Mouse (Mus musculus) spleen, embryonic (tissue): Measurements from ENCODE around the gene Rad51b.

Experiments
- CTCF ChIA-PET: fragments of 350-600 bp; sonication (Branson Sonifier 250); formaldehyde crosslinking; loops from one replicate; lab custom pipeline; 2022; lab: Charles Lee

Gene Rad51b

DNA sequence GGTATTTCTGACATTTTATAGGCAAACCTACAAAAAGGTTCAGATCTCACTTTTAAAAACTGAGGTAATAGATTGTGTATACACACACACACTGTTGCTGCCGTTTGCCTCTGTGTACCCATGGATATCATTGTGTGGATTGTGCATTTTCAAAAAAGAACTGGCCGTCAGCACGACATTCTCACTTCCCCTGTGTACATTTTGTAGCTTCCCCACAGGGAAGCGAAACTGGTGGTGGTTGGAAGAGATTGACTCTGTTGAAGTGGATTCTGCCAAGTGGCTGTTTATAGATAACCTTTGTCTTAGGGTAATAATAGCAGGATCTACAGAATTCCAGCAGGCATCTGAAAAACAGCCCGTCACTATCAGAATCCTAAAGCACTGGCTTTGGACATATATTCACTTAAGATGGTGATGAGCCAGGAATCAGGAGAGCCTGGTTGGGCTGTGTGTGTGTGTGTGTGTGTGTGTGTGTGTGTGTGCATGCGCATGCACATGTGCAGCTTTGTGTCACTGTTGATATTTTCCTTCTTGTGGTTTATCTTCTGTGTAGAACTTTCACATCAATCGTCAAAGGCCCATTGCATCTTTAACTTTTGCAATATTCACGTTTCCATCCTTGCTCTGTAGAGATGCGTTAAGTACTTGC lies 336.5 kb downstream of the Rad51b start:
- CTCF ChIA-PET, result interaction anchor here (0.5 to 0.7 kb wide), 2 partner anchors 16 to 19 kb away, joined by 3 to 5 read pairs; no protein-coding TSS in a partner anchor

DNA sequence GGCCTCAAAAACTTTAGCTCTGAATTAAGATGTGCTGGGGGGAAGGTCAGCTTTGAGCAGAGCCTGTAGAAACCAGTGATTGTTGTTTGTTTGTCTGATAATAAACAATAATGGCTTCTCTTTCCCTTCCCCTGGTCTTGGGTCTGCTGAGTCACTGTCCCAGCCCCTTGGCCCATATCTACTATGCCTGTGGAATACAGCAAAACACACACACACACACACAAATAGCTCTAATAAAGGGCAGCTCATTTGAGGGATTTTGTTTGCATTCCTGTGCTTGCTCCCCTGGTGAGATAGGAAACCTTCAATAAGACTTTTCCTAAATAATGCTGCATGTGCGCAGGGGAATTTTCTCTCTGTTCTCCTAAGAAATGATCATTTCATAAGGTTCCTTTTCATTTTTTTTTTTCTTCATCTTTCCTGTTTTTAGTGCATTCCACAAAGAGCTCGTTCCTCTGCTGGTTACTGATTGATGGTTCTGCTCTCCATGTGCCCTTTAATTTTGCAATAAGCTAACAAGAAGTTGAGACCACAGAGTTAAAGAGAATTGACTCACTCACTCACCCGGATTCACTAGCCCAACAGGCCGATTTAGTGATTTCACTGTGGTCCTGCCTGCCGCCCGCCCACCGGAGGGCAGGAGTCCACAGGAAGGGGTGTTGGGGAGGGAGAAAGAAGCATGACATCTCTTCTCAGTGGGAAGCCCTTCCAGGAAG lies 344.6 kb downstream of the Rad51b start:
- CTCF ChIA-PET, result interaction anchor here (0.6 to 1.2 kb wide), 3 partner anchors 12 to 340 kb away, joined by 4 to 8 read pairs (median 6); no protein-coding TSS in a partner anchor

DNA sequence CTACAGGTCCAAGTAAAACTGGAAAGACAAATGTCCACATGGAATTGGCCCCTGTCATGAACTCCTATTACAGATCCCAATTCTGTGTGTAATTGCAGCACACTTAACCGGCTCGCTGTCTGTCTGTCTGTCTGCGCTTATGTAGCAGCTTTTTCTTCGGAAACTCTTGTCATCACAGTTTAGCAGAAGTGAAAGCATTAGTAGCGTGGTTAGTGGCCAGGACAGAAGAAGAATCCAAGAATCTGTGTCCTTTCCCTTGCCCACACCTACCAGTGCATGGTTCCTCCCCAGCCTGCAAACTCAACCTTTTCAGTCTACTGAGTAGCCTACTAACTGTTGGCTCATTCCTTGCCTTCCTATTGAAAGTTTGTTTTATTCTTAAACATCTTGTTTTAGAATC lies 345.6 kb downstream of the Rad51b start:
- CTCF ChIA-PET, result interaction anchor here (0.6 kb wide), 1 partner anchor 341 kb away, joined by 8 read pairs; no protein-coding TSS in a partner anchor

DNA sequence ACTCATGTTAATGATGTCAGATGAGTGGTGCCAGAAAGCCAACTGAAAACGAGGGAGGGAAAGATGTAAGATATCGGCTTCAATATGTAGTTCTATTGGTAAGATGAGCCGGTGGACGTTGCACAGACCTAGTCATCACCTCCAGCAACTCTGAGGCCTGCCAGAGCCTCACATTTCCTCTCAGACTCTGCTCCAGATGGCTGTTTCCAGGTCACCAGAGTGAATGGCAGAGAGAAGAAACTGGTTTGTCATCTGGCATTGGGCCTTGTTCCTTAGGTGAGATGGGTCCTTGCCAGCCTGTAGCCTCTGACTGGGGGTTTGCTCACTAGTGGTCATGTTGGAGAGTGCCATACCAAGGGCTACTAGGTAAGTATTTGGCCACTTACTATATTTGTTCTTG lies 348.6 kb downstream of the Rad51b start:
- CTCF ChIA-PET, result no interaction called here

DNA sequence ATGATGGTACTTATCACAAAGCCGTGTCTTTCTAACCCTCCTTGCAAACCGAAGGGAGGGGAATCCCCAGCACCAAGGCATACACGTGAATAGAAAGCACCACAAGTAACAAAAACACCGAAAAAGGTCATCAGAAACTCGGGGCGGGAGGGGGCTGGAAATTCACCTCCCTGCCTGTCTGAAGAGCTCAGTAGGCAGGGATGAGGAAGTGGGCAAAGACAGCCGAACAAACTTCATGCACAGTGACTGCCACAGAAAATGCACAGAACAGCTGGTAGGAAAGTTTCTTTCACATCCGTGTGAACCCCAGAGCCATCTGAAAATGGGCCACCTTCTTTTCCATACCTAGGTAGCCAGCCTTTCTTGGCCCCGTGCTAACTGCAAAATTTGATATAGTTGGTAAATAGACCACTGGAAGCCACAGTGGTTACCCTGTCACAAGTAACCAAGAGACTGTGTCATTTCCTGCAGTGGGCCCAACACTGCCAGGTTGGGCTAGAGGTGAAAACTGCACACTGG lies 349.6 kb downstream of the Rad51b start:
- CTCF ChIA-PET, result interaction anchor here (0.6 to 1.1 kb wide), 5 partner anchors 9 to 398 kb away, joined by 3 to 6 read pairs (median 3); no protein-coding TSS in a partner anchor

DNA sequence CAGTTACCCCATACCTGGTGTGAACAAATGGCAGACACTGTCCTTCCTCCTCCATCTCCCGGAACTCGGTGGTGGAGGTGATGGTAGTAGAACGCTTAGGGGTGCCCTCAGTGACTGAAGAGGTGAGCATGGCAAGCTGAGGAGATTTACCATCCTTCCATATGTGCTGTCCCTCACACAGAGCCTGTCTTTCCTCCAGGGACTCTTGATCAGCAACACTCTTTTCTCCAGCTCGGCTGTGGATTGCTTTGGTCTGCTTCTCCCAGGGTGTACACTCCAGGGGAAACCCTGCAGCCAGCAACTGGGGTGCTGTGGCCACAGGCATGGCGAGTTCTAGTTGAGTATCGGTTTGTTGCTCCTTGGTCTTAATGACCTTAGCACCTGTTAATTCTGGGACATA lies 350.3 kb downstream of the Rad51b start:
- CTCF ChIA-PET, result interaction anchor here (0.6 to 1.1 kb wide), 7 partner anchors 10 to 1147 kb away, joined by 3 to 6 read pairs (median 3); no protein-coding TSS in a partner anchor

DNA sequence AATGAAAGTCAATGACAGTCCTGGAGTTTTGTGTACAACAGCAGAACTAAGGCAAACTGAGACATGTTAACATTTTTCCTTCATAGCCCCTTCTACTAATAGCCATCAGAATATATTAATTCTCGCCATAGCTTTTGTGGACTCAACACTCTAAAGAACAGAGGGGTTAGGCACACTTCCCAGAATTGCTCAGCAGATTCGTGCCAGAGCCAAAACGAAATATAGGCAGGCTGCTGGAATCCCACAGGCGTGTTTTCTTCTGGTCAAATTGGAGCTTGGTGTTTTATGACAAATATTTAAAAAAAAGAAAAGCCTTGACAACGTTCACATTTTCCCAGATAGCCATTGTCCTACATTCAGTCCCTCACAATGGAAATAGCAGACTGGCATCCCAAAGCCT lies 350.9 kb downstream of the Rad51b start:
- CTCF ChIA-PET, result interaction anchor here (0.6 to 1.1 kb wide), 6 partner anchors 9 to 1147 kb away, joined by 3 to 4 read pairs (median 4); no protein-coding TSS in a partner anchor

DNA sequence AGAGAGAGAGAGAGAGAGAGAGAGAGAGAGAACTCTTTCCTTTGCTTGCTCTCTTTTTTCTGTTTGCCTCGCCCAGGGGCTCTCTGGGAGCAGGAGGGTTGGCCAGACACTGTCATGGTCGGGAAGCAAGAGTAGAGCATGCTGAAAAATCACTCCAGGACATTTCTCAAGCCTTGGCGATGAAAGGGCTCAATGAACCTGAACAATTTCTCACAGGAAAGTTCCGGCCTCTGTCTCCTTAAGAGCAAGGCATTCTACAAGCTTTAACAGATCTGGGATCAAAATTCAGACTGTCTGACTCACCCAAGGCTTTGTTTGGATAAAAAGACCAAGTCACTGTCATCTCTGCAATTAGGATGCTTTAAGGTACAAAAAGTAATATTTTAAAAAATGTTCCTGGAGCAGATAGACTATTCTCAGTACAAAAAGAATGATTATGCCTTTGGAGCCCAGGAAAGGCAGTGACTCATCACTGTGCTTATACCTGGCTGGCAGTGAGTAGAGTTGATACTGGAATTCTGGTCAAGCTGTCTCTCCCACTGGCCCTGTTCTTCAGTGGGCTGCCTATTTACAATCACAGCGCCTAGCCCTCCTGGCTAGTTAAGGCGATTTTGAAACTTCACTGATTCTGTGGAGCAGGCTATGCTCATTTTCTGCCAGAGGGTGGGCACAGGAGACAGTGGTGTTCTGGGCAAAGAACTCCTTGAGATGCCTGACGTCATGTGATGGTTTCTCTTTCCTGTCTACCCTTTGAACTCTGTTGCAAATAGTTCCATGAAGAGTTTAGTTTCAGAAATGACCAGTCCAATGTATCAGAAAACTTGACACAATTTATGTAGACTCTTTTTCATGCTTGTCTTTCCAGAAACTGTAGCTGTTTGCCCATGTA lies 352.0 kb downstream of the Rad51b start:
- CTCF ChIA-PET, result interaction anchor here (0.6 to 1.0 kb wide), 2 partner anchors 167 to 344 kb away, joined by 4 read pairs; no protein-coding TSS in a partner anchor

DNA sequence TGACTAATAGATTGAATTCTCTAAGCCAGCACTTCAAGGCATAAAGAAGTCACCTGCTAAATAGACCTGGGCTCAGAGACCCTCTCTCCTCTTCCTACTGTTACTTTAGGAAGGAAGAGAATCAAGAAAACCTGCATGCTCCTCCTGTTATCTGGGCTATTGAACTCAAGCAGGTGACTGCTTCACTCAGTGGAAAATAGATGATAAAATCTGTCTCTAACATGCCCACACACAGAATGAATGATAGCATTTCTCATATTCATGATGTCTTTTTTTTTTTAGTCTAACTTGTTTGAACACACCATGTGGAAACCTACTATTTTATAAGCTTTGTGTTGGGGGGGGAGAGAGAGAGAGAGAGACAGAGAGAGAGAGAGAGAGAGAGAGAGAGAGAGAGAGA lies 352.7 kb downstream of the Rad51b start:
- CTCF ChIA-PET, result interaction anchor here (0.7 kb wide), 1 partner anchor 712 kb away, joined by 3 read pairs; no protein-coding TSS in a partner anchor

DNA sequence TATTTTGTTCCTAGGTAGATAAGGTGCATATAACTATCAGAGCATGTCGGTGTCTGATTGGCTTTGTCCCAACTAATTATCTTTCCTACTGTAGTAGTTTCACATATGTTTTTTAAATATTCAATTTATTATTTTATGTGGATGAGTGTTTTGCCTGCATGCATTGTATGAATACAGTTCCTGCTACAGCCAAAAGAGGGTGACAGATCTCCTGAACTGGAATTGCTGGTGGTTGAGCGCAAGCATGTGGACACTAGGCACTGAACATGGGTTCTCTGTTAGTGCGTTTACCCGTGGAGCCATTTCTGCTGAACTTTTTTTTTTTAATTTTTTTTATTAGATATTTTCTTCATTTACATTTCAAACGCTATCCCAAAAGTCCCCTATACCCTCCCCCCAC lies 358.1 kb downstream of the Rad51b start:
- CTCF ChIA-PET, result interaction anchor here (0.7 kb wide), 1 partner anchor 59 kb away, joined by 8 read pairs; no protein-coding TSS in a partner anchor

DNA sequence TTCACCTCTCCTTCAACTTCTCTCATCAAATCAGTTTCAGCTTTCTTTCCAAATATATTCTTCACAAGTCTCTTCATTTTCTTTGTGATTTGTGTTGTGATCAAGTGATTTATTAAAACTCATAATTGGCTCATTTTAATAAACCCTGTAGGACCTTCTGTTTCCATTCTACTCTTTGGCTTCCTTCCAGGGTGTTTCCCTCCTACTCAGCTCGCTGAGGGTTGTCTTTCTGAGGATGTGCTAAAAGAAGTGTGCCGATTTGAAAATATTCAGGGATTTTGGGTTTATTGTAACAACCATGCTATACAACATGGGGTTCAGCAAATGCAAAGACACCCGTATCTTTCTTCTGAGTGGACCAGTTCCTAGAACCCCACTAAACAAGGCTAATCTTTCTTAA lies 361.8 kb downstream of the Rad51b start:
- CTCF ChIA-PET, result no interaction called here

DNA sequence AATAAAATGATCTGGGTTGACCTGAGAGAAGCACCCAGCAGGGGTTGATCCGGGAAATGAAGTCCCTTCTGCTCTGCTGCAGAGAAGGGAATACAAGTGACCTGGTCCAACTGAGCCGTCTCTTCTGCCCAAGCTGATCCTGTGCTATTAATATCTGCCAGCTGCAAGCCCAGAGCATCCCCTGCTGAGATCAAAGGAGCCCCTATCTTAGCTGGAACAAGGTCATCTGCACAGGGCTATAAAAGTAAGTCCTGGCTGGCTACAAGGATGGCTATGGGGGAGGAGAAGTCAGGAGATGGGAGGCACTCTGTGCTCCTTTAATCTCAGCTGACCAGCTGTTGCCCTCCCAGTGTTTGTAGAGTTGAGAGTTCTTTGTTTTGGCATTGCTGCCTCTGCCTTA lies 364.2 kb downstream of the Rad51b start:
- CTCF ChIA-PET, result no interaction called here

DNA sequence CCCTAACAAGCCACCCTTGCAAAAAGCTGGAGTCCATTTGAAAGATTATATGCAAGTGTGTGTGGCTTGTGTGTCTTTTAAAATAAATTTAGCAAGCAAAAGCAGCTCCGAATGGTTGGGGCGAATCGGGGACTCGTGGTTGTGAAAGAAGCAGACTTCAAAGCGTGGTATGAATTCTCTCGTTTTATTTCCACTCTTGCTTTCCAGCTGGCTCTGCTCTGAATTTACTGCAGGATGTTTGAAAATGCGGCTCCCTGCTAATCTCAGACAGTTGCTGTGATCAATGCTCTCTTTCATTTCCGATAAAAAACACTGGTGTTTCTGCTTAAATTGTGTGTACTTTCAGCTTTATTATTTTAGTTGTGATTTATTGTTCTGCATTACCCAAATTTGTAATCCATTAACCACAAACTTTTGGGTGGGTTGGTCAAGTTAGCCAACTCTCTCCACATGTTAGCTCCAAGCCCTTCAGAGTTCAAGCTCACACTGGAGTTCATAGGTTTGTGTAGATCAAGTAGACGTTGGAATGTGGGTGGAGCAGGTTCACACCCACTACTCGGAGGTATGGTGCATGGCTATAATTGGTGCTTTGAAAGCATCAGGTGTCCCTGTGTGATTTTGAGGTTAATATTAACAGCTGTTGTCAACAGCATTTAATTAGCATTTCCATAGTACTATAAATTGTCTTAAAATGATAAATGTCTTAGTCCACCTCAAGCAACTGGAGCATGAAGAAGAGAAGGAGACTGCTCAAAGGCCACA lies 366.2 kb downstream of the Rad51b start:
- CTCF ChIA-PET, result no interaction called here

DNA sequence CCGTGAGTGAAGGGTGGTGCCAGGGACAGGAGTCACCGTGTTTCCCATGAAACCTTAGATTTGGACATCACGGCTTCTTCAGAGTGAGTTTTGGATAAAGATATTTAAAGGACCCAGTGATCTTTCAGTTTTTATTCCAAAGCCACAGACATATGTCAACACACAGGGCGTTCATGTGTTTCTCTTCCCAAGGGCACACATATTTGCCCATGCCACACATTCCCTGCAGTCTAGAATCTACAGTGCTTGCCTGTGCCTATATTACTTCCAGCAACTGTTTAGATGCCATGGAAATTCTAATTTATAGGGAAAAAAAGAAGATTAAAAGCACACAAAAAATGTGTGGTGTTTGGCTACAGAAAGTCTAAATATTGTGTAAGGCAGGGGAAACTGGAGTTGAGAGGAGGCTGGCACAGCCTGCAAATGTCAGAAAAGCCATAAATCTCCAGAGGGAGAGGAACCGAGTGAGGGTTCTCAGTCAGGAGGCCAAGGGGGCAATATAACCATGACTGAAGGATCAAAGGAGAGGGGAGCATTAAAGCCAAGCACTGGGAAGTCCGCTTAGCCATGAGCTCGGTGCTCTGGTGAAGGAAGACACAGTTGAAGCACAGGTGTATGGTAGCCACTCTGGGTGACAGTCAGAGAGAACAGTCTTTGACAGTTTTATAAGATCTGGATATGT lies 367.0 kb downstream of the Rad51b start:
- CTCF ChIA-PET, result no interaction called here

DNA sequence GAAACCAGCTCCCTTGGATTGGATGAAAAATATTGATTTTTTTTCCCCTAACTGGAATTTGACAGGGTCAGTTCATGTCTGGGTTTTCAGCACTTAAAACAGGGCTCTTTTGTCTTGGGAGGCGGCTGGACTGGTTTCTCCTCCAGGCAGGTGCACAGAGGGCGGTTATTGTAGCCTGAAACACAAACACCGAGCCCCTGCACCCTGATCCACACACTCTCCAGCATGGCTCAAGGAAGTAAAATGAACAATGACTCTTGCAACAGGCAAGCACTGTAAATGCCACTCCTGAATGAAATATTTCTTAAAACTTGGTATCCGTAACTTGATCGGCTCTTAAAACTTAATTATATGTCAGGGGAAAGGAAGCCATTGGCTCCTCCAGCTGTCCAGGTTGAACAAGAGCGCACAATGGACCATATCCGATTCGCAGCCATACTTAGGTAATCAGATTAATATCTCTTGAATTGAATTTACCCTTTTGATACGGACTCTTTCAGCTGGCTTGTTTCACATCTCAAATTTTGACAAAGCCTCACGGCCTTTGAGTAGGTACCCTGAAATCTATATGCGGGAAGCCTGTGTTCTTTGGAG lies 377.9 kb downstream of the Rad51b start:
- CTCF ChIA-PET, result interaction anchor here (0.7 kb wide), 2 partner anchors 253 to 449 kb away, joined by 6 read pairs; no protein-coding TSS in a partner anchor

DNA sequence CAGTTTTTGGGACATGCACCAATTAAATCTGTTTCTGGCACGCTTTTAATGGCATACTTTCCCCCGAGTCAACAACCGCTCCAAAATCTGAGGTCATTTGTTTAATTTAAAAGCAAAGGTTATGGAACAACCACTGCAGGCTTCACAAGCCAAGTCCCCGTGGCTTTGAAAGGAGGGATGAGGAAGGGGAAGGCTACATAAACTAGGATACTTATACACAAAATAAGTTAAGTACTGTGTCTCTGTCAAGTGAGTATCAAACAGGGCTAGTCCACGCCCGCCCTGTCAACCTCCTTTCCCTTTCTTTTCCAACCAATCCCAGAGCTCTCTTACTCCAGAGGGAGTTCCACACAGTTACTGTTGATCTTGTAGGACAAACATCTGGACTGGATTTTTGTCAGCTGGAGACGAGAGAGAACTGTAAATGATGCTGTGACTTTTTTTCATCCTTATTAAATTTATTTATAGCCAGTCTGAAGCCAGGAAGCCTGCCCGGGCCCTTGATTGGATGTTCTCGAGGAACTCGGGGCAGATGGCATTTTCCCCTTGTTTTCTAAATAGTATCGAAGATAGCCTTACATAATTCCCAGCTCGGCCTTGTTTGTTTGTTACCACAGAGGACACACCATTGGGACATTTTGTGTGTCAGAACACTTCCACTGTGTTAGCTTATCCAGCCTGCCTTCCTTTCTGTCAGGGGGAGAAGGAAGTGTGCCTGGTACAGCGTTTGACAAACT lies 378.5 kb downstream of the Rad51b start:
- CTCF ChIA-PET, result interaction anchor here (1.4 kb wide), 1 partner anchor 28 kb away, joined by 3 read pairs; no protein-coding TSS in a partner anchor

DNA sequence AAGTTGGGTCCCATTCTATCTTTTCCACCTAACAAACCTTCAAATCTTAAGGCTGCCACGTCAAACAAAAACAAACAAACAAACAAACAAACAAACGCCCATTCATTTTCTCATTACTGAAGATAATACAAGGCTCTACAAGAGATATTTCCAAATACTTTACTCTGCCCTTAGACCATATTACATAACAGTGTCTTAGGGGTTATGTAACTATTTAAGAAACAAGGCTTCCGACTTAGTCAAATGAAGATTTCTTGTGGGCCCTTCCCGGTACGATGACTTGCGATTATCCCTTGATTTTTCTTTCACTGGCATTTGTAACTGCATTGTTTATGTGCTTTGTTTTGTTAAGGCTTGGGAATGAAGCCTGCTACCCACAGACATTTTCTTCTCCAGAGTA lies 379.2 kb downstream of the Rad51b start:
- CTCF ChIA-PET, result interaction anchor here (1.4 kb wide), 1 partner anchor 29 kb away, joined by 3 read pairs; no protein-coding TSS in a partner anchor

DNA sequence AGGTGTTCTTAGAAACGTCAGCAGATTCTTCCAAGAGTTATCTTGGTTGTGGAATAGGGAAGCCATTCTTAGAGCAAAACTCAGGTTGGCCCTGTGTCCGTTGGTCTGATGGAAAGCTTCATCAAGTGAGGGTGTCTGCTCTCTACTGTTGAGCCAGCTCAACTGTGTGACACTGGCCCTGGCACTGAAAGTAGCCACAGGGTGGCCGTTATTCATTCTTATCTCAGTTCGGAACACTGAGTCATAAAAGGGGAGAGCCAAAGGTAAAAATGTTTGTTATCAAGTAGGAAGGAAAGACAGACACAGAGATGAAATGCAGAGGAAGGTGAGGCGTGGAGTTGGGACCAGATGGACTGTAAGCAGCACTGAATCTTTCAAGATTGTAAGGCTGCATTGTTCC lies 379.8 kb downstream of the Rad51b start:
- CTCF ChIA-PET, result interaction anchor here (1.4 kb wide), 1 partner anchor 29 kb away, joined by 3 read pairs; no protein-coding TSS in a partner anchor
